Mouse (Mus musculus) neural tube, embryonic 14.5 days (tissue): Measurements from ENCODE around the gene Syngr1. TPM values are rescaled to one million over a fixed set of nuclear protein-coding genes. Genes with fewer than 3 reads are reported as not detected.

ENCODE experiments used
- ATAC-seq: fragments of 200-750 bp; cut with Nextera tagmentation; 2 replicates; pipeline ENCODE4 v1.8.0; 2017; ENCODE audit warnings: low read depth, mild to moderate bottlenecking, moderate TSS enrichment, moderate library complexity
- H3K27ac ChIP-seq: fragments of 300-500 bp; sonication (generic); 2 replicates; pipeline ENCODE4 v1.5.1; 2014; ENCODE audit warnings: low read depth, mild to moderate bottlenecking, control low read depth, low read length, moderate library complexity, mixed read lengths
- H3K27me3 ChIP-seq: fragments of 300-500 bp; sonication (generic); 2 replicates; pipeline ENCODE4 v1.6.1; 2014; ENCODE audit warnings: low read length; ENCODE audit not compliant: control insufficient read depth, insufficient read depth
- H3K36me3 ChIP-seq: fragments of 300-500 bp; sonication (generic); 2 replicates; pipeline ENCODE4 v1.6.1; 2014; ENCODE audit warnings: low read length, mixed read lengths; ENCODE audit not compliant: control insufficient read depth, insufficient read depth
- H3K4me1 ChIP-seq: fragments of 300-500 bp; sonication (generic); 2 replicates; pipeline ENCODE4 v1.6.1; 2014; ENCODE audit warnings: low read length; ENCODE audit not compliant: control insufficient read depth, insufficient read depth
- H3K4me2 ChIP-seq: fragments of 300-500 bp; sonication (generic); 2 replicates; pipeline ENCODE4 v1.6.1; 2014; ENCODE audit warnings: mild to moderate bottlenecking, low read depth, low read length, control low read depth
- H3K4me3 ChIP-seq: fragments of 300-500 bp; sonication (generic); 2 replicates; pipeline ENCODE4 v1.5.1; 2014; ENCODE audit warnings: low read depth, low read length, control low read depth, mixed read lengths
- H3K9ac ChIP-seq: fragments of 300-500 bp; sonication (generic); replicated peaks from 2 replicates; pipeline ENCODE4 v1.6.1; 2014; ENCODE audit warnings: low read depth, mild to moderate bottlenecking, control low read depth, low read length, mixed read lengths
- H3K9me3 ChIP-seq: fragments of 300-500 bp; sonication (generic); 2 replicates; pipeline ENCODE4 v1.6.1; 2016; ENCODE audit warnings: low read length; ENCODE audit not compliant: control insufficient read depth
- WGBS: fragments of 180-500 bp; shearing (Covaris S2); extraction: QIAGEN DNeasy Blood & Tissue Kit; methylation state at CpG from one replicate; pipeline ENCODE4 v1.1.7; 2014; 5-methylcytosine and 5-hydroxymethylcytosine counted together
- polyA plus RNA-seq: library from polyadenylated mRNA; unstranded; fragments of >200 nt; fragmentation: Nextera tagmentation; extraction: Ambion mirVana; gene quantifications from 2 replicates; pipeline ENCODE4 v1.2.1, GENCODE M21; 2014

The Syngr1 gene
- polyA plus RNA-seq, 1 experiment from 2014 or later = 30.3 TPM

- 71% methylated on average over 8 of the region's 8 CpGs for WGBS
- Histone ChIP-seq H3K27me3 (no peaks in the 10 kb centered on the region), H3K4me2 (no peak overlapping the region), H3K27ac (no peak overlapping the region), H3K4me3 (no peak overlapping the region), H3K9ac (no peak overlapping the region), H3K4me1 (no peaks in the 10 kb centered on the region), H3K36me3 (no peaks in the 10 kb centered on the region), H3K9me3 (no peaks in the 10 kb centered on the region)
- no peak for ATAC-seq
These were observed 37.6 kb upstream of the Syngr1 start for GRCm38 (mm10) chr15:80053381-80054033.

- Histone ChIP-seq H3K4me1 (no peaks in the 10 kb centered on the region), H3K27me3 (no peaks in the 10 kb centered on the region), H3K9me3 (no peaks in the 10 kb centered on the region), H3K4me3 (no peak overlapping the region), H3K36me3 (no peaks in the 10 kb centered on the region), H3K4me2 (no peak overlapping the region), H3K27ac (no peak overlapping the region), H3K9ac (no peak overlapping the region)
- no peak for ATAC-seq
- WGBS = 90% methylated on average over 7 of the region's 7 CpGs
These were observed 37.0 kb upstream of the Syngr1 start for GRCm38 (mm10) chr15:80054034-80054710.

GRCm38 (mm10) chr15:80058151-80058550 is 33.0 kb upstream of the Syngr1 start:
- Histone ChIP-seq H3K27ac (no peak overlapping the region), H3K36me3 (no peaks in the 10 kb centered on the region), H3K9ac (no peak overlapping the region), H3K4me2 (no peak overlapping the region), H3K4me1 (no peaks in the 10 kb centered on the region), H3K9me3 (no peaks in the 10 kb centered on the region), H3K4me3 (no peak overlapping the region), H3K27me3 (no peaks in the 10 kb centered on the region)
- ATAC-seq = no peak
- 91% methylated on average over 7 of the region's 7 CpGs for WGBS

- WGBS = 83% methylated on average over 7 of the region's 7 CpGs
- Histone ChIP-seq H3K27me3 (no peaks in the 10 kb centered on the region), H3K9ac (no peak overlapping the region), H3K4me3 (no peak overlapping the region), H3K4me2 (no peak overlapping the region), H3K4me1 (no peaks in the 10 kb centered on the region), H3K27ac (no peak overlapping the region), H3K36me3 (no peaks in the 10 kb centered on the region), H3K9me3 (no peaks in the 10 kb centered on the region)
- no peak for ATAC-seq
These were observed 31.5 kb upstream of the Syngr1 start for GRCm38 (mm10) chr15:80059606-80060005.

DNA sequence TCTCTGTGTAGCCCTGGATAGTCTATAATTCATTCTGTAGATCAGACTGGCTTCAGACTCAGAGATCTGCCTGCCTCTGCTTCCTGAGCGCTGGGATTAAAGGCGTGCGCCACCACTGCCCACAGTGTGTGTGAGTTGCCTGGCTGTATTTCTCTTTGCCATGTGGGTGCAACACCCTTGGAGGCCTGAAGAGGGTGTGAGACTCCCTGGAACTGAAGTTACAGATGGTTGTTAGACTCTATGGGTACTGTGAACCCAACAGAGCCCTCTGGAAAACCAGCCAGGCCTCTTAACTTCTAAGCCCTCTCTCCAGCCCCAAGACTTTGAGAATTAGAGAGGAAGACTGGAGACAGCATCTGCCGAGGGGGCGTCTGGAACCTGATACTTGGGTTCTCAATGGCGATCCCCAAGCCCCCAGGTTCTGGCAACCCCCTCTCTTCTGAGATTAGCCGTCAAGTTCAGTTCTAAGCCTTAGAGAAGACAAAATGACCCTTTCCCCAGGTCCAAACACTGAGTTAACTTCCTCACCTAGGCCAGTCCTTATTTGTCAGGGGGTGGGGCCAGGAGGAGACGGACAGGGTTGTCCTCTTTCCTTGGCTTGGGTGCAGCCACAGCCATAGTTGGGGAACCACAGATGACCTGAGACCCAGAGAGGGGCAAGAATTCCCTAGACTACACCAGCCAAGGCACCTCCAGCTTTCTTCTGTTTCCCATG is 30.6 kb upstream of the Syngr1 start:
- Histone ChIP-seq H3K27me3 (no peaks in the 10 kb centered on the region), H3K27ac (no peak overlapping the region), H3K4me2 (no peak overlapping the region), H3K36me3 (no peaks in the 10 kb centered on the region), H3K4me3 (no peak overlapping the region), H3K4me1 (no peaks in the 10 kb centered on the region), H3K9me3 (no peaks in the 10 kb centered on the region), H3K9ac (no peak overlapping the region)
- no peak for ATAC-seq
- WGBS = 96% methylated on average over 8 of the region's 8 CpGs

DNA sequence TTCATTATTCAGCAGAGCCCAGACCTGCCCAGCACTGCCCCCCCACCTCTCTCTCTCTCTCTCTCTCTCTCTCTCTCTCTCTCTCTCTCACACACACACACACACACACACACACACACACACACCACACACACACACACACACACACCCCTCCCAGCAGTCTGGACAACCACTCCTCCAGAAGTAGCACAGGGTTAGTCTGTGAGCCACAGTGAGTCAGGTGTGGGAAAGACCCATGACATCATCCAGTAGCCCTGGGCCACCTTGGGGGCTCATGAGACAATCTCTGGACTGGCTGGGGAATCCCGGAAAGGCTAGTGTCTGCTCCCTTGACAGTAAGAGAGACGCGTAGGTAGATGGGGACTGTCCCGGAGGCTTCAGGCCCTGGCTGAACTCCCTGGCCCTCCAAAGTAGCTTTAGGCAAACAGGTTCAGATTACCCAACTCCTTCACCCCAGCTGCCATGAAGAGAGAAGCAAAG is 30.0 kb upstream of the Syngr1 start:
- Histone ChIP-seq H3K4me2 (no peak overlapping the region), H3K27ac (no peak overlapping the region), H3K36me3 (no peaks in the 10 kb centered on the region), H3K27me3 (no peaks in the 10 kb centered on the region), H3K4me1 (no peaks in the 10 kb centered on the region), H3K9me3 (no peaks in the 10 kb centered on the region), H3K9ac (no peak overlapping the region), H3K4me3 (no peak overlapping the region)
- no peak for ATAC-seq
- 93% methylated on average over 4 of the region's 4 CpGs for WGBS

- Histone ChIP-seq H3K4me2 (no peak overlapping the region), H3K4me3 (no peak overlapping the region), H3K36me3 (no peaks in the 10 kb centered on the region), H3K27me3 (no peaks in the 10 kb centered on the region), H3K9ac (no peak overlapping the region), H3K4me1 (no peaks in the 10 kb centered on the region), H3K27ac (no peak overlapping the region), H3K9me3 (no peaks in the 10 kb centered on the region)
- no peak for ATAC-seq
- WGBS = 77% methylated on average over 7 of the region's 9 CpGs
These were observed 28.8 kb upstream of the Syngr1 start for GRCm38 (mm10) chr15:80062339-80062738.

DNA sequence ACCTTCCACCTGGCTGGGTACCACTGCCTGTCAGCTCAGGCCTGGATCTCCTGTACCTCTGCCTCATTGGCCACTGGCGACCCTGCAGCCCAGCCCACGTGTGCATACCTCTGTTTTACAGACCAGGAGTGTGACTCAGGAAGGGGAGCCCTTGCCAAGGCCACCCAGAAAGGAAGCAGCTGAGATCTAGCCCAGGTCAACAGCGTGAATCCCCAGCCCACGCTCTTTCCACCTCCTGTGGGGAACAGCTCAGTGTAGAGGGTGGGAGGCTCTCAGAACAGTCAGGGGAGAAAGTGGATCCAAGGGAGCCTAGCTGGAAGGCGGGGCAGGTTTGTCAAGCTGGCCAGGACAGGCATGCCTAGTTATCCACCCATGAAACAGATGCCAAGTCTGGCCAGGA is 28.3 kb upstream of the Syngr1 start:
- Histone ChIP-seq H3K27ac (no peak overlapping the region), H3K4me3 (no peak overlapping the region), H3K4me2 (no peak overlapping the region), H3K36me3 (no peaks in the 10 kb centered on the region), H3K9ac (no peak overlapping the region), H3K4me1 (no peaks in the 10 kb centered on the region), H3K9me3 (no peaks in the 10 kb centered on the region), H3K27me3 (no peaks in the 10 kb centered on the region)
- no peak for ATAC-seq
- 47% methylated on average over 5 of the region's 5 CpGs for WGBS

DNA sequence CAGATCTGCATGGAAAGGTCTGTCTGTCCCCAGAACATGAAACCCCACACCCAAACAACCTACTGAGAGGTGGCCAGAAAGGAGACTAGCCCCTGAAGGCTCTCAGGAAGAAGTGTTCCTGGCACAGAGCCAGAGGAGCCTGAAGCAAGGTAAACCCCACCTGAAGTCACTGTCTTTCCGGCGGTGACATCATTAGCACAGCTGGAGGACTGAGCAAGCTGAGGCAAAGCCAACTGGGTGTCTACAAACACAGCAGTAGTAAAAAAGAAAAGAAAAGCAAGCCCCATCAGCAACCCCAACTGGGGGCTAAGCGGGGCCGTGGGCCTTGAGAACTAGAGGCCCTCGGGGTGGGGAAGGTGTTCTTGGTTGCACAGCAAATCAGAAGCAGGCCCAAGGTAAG is 26.2 kb upstream of the Syngr1 start:
- no peak overlapping the region for H3K4me3 ChIP-seq
- H3K4me2 ChIP-seq = no peak overlapping the region
- no peaks in the 10 kb centered on the region for H3K27me3 ChIP-seq
- no peak for ATAC-seq
- no peak overlapping the region for H3K9ac ChIP-seq
- H3K27ac ChIP-seq = no peak overlapping the region
- WGBS = 70% methylated on average over 5 of the region's 5 CpGs
- H3K4me1 ChIP-seq = no peaks in the 10 kb centered on the region
- no peaks in the 10 kb centered on the region for H3K9me3 ChIP-seq
- no peaks in the 10 kb centered on the region for H3K36me3 ChIP-seq
